Mouse (Mus musculus) B cell, adult 2 months (primary cell): ENCODE measurements around the gene Mak.
A peak's percentile ranks its signal among the peaks of the same experiment; 100 is the strongest.
"Not testable (repeated sequence)": the region's sequence is repeated elsewhere in the genome, so short reads cannot be mapped to it uniquely, and the experiment has no call there.

ENCODE experiments used
- DNase-seq, 2 experiments: peaks; one replicate each; pipeline ENCODE4 v3.0.0; 2022

Gene Mak

DNA sequence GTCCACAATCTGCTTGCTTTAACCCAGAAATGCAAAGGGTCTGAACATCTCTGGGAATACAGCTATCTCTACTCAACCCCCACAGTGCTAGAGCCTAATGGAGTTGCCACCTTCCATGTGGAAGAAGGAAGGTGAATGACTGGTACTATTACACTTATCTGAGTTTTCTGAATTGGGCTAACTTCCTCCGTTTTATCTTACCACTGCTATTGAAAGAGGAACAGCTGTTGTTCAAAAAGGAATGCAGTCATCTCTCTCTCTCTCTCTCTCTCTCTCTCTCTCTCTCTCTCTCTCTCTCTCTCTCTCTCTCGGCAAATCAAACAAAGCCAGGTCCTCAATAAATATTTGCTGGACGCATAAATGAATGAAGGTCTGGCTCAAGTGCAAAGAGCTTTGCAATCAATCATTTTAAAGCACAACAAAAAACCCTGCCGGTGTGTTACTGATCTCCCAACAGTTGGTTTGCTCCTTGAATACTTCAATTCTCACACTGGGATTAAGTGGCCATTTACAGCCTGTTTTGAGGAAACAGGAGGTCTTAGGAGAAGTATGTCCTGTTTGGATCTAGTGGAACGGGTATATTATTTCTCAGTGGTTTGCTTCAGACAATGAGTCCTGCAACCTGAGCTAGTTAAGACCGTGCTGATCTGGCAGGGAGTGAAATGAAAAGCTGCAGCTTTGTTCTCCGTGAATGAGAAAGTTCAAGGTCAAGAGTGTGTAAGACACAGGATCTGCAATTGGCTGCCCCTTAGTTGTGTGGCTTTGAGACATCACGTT is 84.8 kb downstream of the Mak start:
- no peak for DNase-seq

DNA sequence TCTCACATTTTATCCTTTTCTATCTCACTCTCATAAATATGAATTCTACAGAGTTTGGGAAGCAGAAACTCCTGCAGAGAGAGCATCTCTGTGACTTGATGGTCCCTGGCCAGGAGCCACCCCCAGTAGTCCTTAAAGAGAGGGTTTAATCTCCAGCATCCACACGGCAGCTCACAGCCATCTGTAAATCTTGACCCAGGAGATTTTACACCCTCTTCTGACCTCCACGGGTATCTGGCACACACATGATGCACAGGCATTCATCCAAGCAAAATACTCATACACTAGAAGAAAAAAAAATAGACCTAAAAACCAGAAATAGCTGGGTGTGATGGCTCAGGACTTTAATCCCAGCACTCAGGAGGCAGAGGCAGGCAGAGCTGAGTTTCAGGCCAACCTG is 91.1 kb downstream of the Mak start:
- no peak for DNase-seq

DNA sequence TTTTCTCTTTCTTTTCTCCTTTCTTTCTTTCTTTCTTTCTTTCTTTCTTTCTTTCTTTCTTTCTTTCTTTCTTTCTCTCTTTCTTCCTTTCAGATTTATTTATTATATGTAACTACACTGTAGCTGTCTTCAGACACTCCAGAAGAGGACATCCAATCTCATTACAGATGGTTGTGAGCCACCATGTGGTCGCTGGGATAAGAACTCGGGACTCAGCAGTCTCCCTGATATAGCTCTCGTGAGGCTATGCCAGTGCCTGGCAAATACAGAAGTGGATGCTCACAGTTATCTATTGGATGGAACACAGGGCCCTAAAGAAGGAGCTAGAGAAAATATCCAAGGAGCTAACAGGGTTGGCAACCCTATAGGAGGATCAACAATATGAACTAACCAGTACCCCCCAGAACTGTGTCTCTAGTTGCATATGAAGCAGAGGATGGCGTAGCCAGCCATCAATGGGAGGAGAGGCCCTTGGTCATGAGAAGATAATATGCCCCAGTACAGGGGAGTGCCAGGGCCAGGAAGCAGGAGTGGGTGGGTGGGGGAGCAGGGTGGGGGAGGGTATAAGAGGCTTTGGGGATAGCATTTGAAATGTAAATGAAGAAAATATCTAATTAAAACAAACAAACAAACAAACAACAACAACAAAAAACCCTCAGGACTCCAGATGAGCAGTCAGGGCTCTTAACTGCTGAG is 91.8 kb downstream of the Mak start:
- not testable (repeated sequence) for DNase-seq

DNA sequence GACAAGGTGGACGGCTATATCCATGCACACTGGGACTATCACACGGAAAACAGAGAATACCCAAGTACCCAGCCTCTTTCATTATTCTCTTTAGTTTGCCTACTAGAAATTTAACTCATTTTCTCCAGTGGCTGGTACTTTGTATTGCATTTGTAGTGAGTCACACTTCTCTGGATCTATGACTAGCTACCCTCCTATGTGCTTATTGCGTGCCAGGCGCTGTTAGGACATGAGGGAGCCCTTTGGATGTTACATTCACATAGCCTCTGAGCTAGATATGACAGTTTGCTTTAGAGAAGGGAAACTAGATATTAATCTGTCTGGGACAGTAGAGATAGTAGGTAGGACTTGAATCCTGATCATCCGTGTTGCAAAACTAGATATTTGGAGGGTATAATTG is 93.4 kb downstream of the Mak start:
- no peak for DNase-seq

DNA sequence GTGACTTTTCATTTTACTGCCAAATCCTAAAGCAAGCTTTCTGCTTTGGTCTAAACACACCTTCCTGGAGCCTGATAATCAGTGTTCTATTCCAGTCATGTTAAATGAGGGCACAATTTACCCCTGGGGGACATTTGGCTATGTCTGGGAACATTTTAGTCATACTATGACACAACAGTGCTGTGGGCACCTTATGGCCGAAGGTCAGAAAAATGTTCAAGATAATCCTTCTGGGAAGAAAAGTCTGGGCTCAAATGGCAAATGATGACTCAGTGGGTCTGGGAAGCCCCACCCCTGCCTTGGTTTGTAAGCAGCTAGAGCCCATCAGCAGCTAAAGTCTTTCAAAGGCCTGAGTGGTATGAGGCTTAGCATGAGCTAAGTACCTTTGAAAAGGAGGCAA is 96.7 kb downstream of the Mak start:
- DNase-seq = no peak

DNA sequence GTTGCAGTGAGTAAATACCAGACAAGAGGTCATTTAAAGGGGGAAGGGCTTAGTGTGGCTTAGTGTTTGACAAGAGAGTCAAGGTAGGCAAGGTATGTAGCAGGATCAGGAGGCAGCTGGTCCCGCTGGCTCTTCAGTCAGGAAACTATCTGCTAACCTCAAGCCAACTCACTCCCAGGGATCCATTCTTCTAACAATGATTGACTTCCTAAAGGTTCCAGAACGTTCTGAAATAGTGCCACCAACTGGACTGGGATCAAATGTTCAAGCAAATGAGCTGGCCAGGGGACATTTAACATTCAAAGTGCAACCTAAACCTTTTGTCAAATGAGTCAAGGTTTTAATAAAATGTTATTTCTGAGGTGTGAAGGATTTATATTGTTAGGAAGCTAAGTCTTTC is 100.2 kb downstream of the Mak start:
- no peak for DNase-seq

DNA sequence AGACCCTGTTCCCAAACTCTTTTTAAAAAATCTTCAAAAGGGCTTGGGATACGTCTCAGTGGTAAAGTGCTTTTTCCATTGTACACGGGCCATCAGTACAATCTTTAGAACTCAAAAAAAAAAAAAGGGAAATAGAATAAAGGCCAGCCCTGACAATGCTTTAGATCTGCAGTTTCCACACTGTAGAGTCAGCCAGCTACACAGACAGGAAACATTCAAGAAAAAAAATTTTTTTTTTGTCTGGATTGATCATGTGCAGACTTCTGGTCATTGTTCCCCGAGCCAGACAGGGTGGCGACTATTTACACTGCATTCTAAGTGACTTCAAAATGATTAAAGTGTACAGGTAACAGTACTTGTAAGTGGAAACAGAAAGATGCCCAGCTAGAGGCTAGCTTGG is 100.9 kb downstream of the Mak start:
- no peak for DNase-seq

DNA sequence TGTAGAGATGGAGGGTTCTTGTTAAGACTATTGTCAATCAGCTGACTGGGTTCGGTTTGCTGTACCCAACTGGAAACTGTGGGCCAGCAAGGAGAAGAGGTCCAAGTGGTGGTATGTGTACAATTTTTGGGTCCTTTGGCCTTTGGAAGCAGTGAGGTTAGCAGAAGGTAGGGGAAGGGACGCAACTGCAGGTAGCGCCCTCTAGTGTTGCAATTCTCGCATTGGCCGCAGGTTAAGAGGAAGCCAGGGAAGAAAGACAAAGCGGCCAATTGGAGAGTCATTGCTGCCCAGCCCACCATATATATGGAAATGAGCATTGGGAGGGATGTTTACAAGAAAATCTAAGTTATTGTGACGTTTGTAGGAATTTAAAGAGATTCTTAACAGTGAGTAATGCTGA is 101.9 kb downstream of the Mak start:
- peak; percentile 45 to 55 for DNase-seq
